Mouse (Mus musculus) retina, adult 2 months (tissue): ENCODE measurements around the gene Hal.

ENCODE experiments used
- DNase-seq: peaks from one replicate; pipeline ENCODE4 v3.0.0-alpha.2; 2012; ENCODE audit warnings: low read depth, low spot score

Gene Hal

DNA sequence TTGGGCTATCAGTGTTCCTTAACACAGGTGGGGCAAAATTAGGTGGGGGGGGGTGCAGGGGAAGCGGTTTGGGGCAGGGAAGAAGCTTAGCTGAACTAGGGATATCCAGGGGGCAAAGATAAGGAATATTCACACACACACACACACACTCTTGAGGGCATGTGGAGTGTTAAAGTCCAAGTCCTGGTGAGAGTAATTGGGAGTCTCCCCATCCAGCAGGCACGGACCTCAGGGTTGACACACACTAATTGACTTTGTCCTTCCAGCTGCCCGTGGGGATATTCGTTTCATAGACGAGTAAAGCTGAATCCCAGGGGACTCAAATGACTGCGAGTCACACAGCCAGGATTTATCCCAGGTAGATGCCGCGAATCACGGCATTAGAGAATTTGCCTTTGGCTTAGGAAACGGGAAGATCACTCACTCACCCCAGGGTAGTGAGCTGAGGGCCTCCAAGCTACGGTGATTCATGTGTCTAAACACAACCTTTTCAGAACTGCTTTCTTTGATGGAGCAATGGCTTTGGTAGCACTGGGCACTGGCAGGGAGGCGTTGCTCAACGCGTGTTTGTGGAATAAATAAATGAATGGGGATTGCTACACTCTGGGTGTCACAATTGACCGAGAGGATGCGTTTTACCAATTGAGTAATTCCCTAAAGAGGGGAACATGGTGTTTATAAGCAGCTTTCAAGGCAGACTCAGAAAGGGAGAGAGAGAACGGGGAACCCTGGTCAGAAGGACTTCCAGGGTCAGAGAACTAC, at the start of gene Hal:
TSS of gene Hal (plus strand) at position 703 of the 762 bp plus-strand sequence.
- no peak for DNase-seq

DNA sequence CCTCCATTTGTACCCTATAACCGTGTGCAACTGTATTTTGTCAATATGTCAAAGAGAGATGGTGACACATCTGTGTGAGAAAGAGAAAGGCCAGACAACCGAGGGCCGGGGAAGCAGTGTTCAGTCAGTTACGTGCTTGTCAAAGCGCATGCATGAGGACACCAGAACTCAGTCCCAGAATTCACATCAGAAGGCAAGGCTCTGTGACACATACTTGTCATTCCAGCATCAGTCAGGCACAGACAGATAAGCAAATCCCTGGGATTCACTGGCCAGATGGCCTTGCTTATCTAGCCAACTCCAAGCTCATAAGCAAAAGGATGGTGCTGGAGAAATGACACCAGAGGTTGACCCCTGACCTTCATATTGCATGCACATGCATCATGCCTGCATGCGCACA, 47.1 kb upstream of the Hal start:
- DNase-seq, result no peak

GRCm38 (mm10) chr10:93442183-93442582, 46.4 kb upstream of the Hal start:
- DNase-seq, result no peak

- no peak for DNase-seq
Observed at GRCm38 (mm10) chr10:93444407-93444806, 44.2 kb upstream of the Hal start.

DNA sequence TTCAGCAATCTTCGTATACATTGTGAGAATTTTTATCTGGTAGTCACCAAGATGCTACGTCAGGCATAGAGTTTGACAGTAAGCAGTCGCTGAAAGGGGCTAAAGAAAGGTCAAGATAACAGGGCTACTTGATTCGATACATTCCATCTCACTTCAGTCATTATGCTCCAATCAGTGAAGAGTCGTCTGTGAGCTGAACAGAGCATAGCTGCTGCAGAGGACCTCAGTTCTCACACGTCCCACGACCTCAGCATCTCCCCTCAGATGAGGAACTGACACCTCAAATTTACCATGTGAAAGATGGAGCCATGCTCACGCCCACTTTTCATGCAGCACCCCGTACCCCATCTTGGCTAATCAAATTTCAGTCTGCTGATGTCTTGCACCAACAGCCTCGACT, 41.2 kb upstream of the Hal start:
- DNase-seq, result no peak

DNA sequence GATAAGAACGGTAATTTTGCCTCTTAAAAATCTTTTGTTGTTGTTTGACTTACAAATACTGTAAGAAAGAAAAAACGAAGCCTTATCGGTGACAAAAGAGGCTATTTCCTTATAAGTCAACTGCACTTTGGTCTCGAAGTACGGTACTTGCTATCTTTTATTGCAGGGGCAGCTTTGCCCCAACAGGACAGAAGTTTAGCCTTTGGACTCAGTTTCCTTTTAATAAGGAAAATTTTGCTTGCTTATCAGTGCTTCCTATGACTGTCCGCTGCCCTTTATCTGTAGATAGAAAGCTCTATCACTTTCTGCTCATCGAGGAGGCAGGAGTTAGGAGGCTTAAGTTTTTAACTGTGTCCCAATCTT, 33.9 kb upstream of the Hal start:
- no peak for DNase-seq

DNA sequence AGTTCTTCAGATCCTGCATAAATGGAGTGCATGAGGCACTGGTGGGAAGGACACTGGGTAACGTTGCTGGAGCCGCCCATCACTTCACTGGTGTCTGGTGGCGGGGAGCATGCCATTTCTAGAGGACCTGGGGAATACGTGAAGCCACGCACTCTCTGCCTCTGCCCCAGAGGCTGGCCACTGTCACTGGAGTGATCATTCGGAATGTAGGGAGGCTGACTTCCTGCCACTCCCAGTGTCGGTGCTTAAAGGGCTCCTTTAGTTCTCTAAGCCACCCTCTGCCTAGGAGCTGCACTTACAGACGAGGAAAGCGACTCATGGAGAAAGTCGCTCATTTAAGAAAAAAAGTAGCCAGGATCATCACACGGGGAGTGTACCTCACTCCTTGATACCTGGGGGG, 28.5 kb upstream of the Hal start:
- no peak for DNase-seq

GRCm38 (mm10) chr10:93462692-93463382, 25.7 kb upstream of the Hal start:
- no peak for DNase-seq

GRCm38 (mm10) chr10:93463611-93464010, 25.0 kb upstream of the Hal start:
- DNase-seq, result no peak

GRCm38 (mm10) chr10:93467259-93467658, 21.3 kb upstream of the Hal start:
- DNase-seq, result no peak

DNA sequence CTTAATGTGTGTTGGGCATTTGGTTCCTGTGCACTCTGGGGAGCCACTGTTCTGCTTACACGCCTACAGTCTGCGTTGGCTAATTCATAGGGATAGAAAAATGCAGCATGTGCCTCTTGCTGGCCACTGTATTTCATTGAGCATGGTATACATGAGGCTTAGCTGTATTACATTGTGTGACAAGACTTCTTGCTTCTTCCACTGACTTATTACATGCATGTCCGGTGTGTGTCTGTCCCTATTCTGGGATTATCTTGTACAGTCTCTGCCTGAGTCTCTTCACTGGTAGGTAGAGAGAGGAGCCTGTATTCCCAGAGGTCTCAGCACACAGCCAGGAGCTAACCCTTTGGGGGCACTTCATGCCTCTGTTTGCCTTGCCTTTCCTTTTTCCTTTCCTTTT, 20.8 kb upstream of the Hal start:
- no peak for DNase-seq

DNA sequence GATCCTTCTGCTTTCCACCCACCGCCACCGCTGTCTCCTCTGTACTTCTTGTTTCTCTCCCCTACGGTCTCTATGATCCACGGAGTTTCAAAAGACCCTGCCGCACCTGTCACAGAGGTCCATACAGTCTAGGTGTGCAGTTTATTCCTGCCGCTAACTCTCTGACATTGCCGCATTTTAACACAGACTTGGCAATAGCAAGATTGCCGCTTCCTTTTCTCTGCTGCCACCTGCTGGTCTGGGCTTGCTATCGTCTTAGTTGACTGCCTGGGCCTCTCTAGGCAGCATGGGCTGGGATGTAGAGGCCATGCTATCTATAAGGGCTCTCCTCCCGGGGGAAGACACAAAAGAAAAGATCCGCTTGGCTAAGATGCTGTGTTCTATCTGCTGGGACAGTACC, 17.2 kb upstream of the Hal start:
- DNase-seq, result peak; percentile 63

GRCm38 (mm10) chr10:93484511-93484910, 4.1 kb upstream of the Hal start:
- DNase-seq, result no peak

- DNase-seq, result no peak
Observed at GRCm38 (mm10) chr10:93485055-93485691, 3.4 kb upstream of the Hal start.

GRCm38 (mm10) chr10:93486622-93487021, 1.9 kb upstream of the Hal start:
- peak; percentile 26 for DNase-seq

DNA sequence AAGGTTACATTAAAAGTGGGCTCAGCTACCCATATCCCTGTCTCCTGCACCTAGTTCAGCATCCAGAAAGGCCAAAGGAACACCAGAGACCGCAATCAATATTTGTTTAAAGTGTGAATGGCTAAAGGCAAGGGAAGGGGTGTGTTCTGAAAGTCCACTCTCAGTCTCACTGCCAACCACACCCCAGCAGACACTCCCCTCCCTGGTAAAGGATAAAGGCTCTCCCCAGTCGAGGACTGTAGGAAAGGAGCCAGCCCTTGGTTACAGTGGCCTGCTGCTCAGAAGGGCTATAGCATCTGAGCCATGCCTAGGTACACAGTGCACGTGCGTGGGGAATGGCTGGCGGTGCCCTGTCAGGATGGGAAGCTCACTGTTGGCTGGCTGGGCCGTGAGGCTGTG, 259 bp downstream of the Hal start:
- DNase-seq, result no peak

DNA sequence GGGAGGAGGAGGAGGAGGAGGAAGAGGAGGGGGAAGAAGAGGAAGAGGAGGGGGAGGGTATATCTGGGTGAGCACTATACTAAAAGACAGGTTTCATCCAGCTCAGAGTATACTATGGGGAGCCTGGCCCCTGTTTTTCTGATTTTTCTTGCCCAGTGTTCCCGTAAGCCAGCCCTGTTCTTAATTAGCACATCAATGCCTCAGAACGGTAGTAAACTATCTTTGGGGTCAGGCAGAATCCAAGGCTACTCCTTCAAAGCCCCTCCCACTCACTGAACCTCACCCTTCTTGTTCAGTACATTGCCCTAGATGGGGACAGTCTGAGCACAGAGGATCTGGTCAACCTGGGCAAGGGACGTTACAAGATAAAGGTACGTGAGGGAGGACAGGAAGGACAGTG, 1.9 kb downstream of the Hal start:
- no peak for DNase-seq

DNA sequence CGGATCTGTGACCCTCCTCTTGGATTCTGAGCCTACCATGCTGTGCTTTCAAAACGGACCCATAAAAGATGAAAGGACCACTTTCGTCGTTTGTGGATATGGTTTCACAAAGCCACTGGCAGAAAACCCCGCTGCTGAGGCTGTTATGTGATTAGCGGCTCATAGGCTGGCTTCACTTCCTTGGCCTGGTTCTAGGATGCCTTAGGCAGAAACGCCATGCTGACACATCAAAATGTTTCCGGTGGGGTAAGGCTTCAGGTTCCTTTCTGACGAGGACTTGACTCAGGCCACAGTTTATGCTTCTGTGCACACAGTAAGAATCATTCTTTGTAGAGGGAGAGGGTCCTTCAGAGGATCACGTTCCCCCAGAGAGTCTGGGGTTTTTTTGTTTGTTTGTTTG, 12.3 kb downstream of the Hal start:
- no peak for DNase-seq

- no peak for DNase-seq
Observed at GRCm38 (mm10) chr10:93501346-93501745, 12.8 kb downstream of the Hal start.

GRCm38 (mm10) chr10:93508383-93508970, 19.9 kb downstream of the Hal start:
- DNase-seq, result no peak

DNA sequence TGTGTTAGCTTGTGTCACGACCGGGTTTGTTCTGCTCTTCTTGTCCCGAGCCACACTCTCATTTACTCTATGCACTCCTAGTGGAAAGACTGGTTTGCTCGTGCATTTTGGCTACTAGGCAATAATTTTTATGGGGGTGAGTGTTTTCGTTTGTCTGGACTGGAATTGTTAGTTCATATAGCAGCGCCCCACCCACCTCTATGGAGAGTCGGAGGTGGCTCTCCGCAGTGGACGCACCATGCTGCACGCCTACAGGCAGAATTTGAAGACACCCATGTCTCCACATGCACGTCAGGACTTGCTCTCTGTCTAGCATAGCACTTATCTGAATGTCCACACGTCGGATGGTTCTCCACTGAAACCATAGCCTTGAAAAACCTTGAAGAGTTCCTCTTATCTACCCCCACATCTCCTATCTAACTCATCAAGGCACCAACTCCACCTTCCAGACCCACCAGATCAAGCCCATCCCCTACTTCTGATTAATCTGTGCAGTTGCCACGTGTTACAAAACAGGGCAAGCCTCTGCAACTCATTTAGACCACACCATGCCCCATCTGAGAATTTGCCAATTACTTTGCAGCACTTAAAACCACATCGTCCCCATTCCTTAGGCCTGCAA, 21.1 kb downstream of the Hal start:
- no peak for DNase-seq

GRCm38 (mm10) chr10:93515419-93515818, 26.9 kb downstream of the Hal start:
- DNase-seq, result no peak
